Mouse (Mus musculus) MEL-GATA-1-ER (cell line): ENCODE results near the gene Nf2.

ENCODE experiments used
- DNase-seq: peaks from one replicate; pipeline ENCODE4 v3.0.0-alpha.2; 2012; ENCODE audit warnings: low read depth; ENCODE audit errors: extremely low read depth

The Nf2 gene

GRCm38 (mm10) chr11:4849258-4849943, at the start of gene Nf2:
TSS of gene Nf2 (minus strand) at chr11:4849536.
- DNase-seq = peak; percentile 99

- peak; percentile 78 for DNase-seq
These were observed 45.8 kb upstream of the Nf2 start, which contains the start of gene Thoc5 for GRCm38 (mm10) chr11:4894848-4895816. TSS of gene Thoc5 (plus strand) at chr11:4895320.

GRCm38 (mm10) chr11:4886987-4887386, 37.7 kb upstream of the Nf2 start:
- DNase-seq = no peak

GRCm38 (mm10) chr11:4885385-4885903, 36.1 kb upstream of the Nf2 start:
- DNase-seq = peak; percentile 27

- DNase-seq = no peak
These were observed 33.7 kb upstream of the Nf2 start for GRCm38 (mm10) chr11:4882892-4883627.

DNA sequence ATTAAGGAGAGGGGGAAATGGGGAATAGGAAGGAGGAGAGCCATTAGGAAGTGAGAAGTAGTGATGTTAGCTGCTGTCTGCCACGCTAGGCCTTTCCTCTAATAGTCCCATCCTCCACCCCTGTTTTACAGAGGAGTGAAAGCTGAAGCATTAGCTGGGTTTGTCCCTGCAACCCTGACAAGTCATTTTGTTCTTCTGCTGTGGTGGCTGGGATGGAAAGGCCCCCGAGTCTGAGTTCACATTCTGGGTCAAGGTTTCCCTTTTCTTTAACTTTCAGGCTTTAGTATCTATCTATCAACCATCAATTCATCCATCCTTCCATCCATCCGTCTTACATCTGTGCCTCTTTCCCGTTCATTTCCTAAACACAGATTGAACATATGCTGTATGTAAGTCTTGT, 31.8 kb upstream of the Nf2 start:
- DNase-seq = no peak

- DNase-seq = no peak
These were observed 25.2 kb upstream of the Nf2 start for GRCm38 (mm10) chr11:4874551-4874950.

- peak; percentile 72 for DNase-seq
These were observed 24.6 kb upstream of the Nf2 start, which contains the start of gene Nipsnap1 for GRCm38 (mm10) chr11:4873755-4874475. TSS of gene Nipsnap1 (plus strand) at chr11:4873951.

DNA sequence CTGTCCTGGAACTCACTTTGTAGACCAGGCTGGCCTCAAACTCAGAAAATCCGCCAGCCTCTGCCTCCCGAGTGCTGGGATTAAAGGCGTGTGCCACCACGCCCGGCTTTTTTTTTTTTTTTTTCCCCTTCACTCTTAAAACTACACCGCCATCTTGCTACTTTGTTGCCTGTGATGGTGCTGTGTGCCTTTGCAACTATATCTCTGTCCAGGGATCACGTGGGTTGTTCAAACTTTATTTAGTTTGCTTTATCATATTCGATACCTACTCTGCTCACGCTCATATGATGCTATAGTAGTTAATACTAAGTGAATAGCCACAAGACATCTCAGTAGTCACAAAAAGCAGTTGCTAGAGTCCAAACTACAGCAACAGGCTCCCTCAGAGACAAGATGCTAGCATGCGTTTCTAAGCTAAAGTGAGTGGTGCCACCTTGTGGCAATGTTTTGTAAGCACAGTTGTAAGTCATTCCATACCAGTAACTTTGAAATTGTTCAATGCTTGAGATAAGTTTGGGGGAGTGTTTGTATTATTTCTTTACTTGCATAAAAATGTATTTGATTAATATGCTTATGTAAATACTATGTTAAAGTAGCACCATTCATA, 16.4 kb upstream of the Nf2 start:
- peak; percentile 55 for DNase-seq

DNA sequence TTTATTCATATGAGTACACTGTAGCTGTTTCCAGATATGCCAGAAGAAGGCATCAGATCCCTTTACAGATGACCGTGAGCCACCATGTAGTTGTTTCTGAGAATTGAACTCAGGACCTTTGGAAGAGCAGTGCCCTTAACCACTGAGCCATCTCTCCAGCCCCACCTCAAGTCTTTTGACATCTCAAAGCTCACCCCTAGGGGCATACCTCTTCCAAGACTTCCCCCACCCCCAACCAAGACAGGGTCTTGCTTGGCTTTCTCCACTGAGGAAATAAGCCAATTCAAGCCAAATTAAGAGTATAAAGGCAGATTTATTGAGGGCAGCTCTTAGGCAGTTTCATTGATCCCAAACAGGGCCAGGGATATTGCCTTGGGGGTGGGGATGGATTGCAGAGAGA, 13.4 kb upstream of the Nf2 start:
- no peak for DNase-seq

DNA sequence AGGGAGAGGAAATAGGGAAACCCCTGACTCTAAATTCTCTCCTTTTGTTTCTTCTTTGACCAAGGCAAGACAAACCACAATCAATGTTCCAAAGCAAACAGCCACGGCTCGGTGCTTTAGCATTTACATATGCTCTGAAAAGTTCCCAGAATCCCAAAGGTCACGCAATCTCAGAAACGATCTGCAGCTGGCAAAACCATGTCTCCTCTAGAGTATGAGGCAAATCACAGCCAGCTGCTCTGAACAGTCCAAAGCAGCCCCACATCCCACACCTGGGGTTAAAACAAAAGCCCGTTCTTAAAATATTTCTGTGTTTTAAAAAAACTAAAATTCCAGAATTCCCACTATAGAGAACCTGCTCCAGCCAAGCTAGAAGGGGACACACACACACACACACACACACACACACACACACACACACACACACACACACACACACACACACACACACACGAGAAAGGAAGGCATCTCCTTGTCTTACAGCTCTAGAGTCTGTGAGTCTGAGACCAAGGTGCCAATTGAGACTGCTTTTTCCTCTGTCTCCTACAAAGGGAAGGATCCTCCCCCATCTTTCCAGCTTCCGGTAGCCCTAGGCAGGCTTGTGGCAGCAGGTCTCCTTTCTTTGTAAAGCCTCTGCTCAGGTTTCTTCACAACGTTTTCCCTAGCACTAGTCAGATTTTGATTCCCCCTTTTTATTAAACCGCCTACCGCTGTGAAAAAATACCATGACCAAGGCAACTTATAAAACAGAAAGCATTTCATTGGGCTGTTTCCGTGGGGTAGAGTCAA, 12.7 kb upstream of the Nf2 start:
- no peak for DNase-seq

- DNase-seq = no peak
These were observed 11.7 kb upstream of the Nf2 start for GRCm38 (mm10) chr11:4860986-4861385.

DNA sequence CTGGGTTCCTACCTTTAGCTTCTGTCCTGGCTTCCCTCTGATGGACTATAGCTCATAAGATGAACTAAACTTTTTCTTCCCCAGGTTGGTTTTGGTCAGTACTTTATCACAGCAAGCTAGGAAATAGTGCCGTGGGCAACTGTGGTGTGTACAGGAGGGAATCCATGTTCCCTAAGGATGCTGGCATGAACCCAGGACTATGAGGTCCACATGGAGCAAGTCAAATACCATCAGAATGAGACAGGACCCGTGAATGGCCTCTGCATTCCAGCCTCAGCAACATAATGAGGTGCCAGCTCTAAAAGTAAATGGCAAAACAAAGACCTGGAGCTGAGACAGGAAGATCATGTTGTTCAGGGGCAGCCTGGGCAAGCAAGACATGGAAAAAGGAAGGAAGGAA, 9.1 kb upstream of the Nf2 start:
- DNase-seq = no peak

GRCm38 (mm10) chr11:4854181-4854580, 4.8 kb upstream of the Nf2 start:
- DNase-seq = no peak

GRCm38 (mm10) chr11:4853021-4853420, 3.7 kb upstream of the Nf2 start:
- no peak for DNase-seq

GRCm38 (mm10) chr11:4850404-4850803, 1.1 kb upstream of the Nf2 start:
- peak; percentile 45 for DNase-seq

DNA sequence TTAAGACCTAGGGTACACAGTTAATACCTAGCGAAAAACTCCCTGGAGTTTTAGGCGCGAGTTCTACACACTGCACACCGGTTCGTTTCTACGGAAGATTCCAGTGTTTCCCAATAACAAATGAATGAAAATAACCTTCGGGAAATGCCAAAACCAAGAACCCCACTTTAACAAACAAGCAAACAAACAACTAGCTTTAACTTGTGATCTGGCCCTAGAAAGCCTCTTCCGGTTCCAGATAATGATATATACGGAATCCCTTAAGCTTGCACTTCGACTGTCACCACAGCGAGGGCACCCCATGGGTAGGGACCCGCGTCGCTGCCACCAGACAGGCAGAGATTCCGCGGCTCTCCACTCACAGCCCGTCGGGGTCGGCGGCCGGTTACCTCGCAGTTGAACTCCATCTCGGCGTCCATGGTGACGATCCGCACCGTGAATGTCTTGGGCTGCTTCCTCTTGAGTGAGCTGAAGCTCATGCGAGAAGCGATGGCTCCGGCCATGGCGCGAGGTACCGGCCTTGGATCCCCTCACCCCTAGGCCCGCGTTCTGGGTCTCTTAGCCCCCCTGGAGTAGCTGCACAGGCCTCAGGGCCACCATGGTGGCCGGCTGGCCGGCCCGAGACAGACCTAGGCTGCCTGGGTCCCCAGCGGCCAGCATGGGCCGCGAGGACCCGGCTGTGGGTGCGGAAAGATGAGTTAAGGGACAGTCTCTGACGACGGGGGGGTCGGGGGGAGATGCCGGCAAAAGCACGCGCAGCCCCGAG, 670 bp downstream of the Nf2 start:
- peak; percentile 43 for DNase-seq

GRCm38 (mm10) chr11:4840942-4841526, 8.3 kb downstream of the Nf2 start:
- no peak for DNase-seq
